Mouse (Mus musculus) brain, embryonic 14.5 days (tissue): ENCODE measurements around the gene Gm45808.

Experiments used
- CTCF ChIP-seq: fragments of 200-500 bp; IDR thresholded peaks from 2 replicates; pipeline ENCODE4 v1.5.1; 2012; ENCODE audit warnings: inconsistent platforms, mild to moderate bottlenecking, moderate library complexity, borderline replicate concordance; ENCODE audit not compliant: insufficient read depth, insufficient read length; ENCODE audit errors: extremely low read depth
- POLR2A ChIP-seq: fragments of 200-500 bp; IDR thresholded peaks from 2 replicates; pipeline ENCODE4 v1.6.1; 2012; ENCODE audit warnings: mild to moderate bottlenecking, inconsistent platforms, borderline replicate concordance; ENCODE audit not compliant: poor library complexity, insufficient read depth, insufficient read length, severe bottlenecking; ENCODE audit errors: extremely low read depth

DNA sequence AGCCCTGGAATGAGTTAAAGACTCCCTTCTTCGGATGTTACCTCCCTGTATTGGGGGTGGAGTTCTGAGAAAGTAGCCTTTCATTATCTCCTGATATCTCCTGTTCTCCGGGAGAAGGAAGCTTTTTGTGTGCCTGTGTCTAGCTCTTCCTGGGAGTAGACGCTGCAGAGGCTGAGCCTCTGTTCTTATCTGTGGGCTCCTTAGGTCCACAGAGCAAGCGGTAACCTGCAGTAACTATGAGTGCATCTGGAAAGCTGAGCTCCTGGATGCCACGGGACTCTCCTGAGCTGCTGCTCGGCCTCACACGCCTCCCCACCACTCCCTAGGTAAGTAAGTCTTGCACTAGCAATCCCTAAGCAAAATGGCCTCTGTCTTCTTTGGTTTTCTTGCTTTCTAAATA, 453 bp downstream of the Gm45808 start:
- no peak for TF ChIP-seq CTCF
- no peak for TF ChIP-seq POLR2A
